Mouse (Mus musculus): ENCODE measurements around the gene Daxx. TPM values are rescaled to one million over a fixed set of nuclear protein-coding genes. Genes with fewer than 3 reads are reported as not detected.
"Not testable (repeated sequence)": the region's sequence is repeated elsewhere in the genome, so short reads cannot be mapped to it uniquely, and the experiment has no call there.

Daxx gene
- polyA plus RNA-seq (2014; fragmentation: Nextera tagmentation; extraction: Ambion mirVana) = 39.2 and 44.6 TPM in 2 replicates

DNA sequence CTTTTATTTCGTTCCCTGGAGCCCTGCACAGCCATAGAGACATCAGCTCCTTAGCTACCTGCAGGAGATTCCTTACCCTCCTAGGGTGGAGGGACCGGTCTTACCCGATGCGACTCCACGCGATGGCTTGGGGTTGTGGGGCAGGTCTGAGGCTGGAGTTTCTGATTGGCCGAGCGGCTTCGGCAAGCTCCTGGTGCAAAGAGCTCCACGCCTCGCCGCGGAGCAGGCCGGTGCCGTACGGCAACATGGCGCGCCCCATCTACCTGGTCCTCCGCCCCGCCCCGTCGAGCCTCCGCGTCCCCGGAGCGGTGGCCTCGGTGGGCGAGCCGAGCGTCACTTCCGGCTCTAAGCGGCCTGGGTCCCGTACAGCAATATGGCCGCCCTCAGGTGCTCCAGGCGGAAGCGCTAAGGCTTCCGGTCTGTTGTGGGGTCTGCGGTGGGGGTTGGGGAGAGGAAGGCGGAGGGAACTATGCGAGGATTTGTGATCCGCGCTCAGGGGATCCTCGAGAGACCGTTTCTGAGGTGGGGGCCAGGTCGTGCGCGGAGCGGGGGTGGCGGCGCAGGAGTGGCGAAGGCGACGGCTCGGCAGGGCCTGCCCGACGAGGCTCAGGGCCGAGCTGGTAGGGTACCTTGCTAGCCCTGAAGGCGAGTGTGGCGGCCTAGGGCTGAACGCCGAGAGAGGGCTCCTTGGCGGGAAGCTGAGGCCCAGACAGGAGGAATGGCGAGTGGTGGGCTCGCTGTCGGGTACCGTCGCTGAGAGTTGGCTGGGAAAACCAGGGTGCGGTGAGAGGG lies at the start of gene Daxx:
Gene Daxx, plus strand, starts transcription at position 338 of the 792 bp plus-strand sequence.
- Histone ChIP-seq H3K4me3 (ENCODE audit: low read depth, low read length) (peak within 1 kb of the TSS; percentile 95), H3K9me3 (ENCODE audit: control insufficient read depth, low read depth, low read length) (no peaks in the 10 kb centered on the region), H3K27ac (ENCODE audit: low read length) (peak within 1 kb of the TSS; percentile 88), H3K36me3 (ENCODE audit: control insufficient read depth, insufficient read depth, low read length) (peaks cover 32% of the 10 kb centered on the region), H3K4me2 (replicated peaks; ENCODE audit: low read depth, low read length) (peak within 1 kb of the TSS; percentile 71), H3K4me1 (ENCODE audit: control insufficient read depth, insufficient read depth, low read length) (peaks cover 8% of the 10 kb centered on the region), H3K9ac (replicated peaks; ENCODE audit: low read depth, low read length) (peak within 1 kb of the TSS; percentile 89), H3K27me3 (ENCODE audit: control insufficient read depth, insufficient read depth, low read length) (no peaks in the 10 kb centered on the region)
- peak; percentile 97 for ATAC-seq (ENCODE audit: insufficient number of reproducible peaks, insufficient read depth, low FRiP score, low read depth)
- WGBS = under 1% methylated on average over 68 of the region's 68 CpGs

DNA sequence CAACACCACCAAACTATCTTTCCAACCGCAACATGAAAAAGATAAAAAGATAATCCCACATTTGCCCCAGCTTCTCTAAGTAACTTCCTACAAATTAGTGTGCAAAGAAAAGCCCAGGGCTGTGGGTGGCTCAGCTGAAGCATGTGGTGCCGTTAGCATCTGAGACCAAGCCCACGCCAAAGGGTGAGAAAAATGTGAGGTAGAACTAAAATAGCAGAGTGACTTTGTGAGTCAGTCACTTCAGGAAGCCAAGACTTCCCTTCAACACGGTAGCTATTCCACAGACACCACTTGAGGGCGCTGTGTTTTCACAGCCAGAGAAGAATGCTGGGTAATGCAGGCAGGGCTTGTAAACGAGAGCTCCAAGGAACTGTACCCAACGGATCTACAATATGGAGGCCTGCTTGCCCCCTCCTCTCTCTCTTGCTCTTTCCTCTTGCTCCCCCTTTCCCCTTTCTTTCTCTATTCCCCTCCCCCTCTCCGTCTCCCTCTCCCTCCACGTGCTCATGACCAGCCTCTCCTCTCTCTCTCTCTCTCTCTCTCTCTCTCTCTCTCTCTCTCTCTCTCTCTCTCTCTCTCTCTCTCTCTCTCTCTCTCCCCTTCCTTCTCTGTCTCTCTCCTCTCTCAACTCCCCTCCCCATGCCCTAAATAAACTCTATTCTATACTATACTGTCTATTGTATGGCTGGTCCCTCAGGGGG lies 43.7 kb upstream of the Daxx start:
- H3K4me2 ChIP-seq (replicated peaks; ENCODE audit: low read depth, low read length) = no peak overlapping the region
- H3K4me1 ChIP-seq (ENCODE audit: control insufficient read depth, insufficient read depth, low read length) = no peaks in the 10 kb centered on the region
- no peaks in the 10 kb centered on the region for H3K36me3 ChIP-seq (ENCODE audit: control insufficient read depth, insufficient read depth, low read length)
- H3K27ac ChIP-seq (ENCODE audit: low read length) = no peak overlapping the region
- H3K9me3 ChIP-seq (ENCODE audit: control insufficient read depth, low read depth, low read length) = no peaks in the 10 kb centered on the region
- no peak for ATAC-seq (ENCODE audit: insufficient number of reproducible peaks, insufficient read depth, low FRiP score, low read depth)
- no peak overlapping the region for H3K4me3 ChIP-seq (ENCODE audit: low read depth, low read length)
- 35% methylated on average over 9 of the region's 9 CpGs for WGBS
- H3K9ac ChIP-seq (replicated peaks; ENCODE audit: low read depth, low read length) = no peak overlapping the region
- H3K27me3 ChIP-seq (ENCODE audit: control insufficient read depth, insufficient read depth, low read length) = no peaks in the 10 kb centered on the region

GRCm38 (mm10) chr17:33873537-33873936 lies 35.7 kb upstream of the Daxx start, which contains the start of gene Gm7029:
Gm7029 (plus strand) TSS chr17:33873837.
- not testable (repeated sequence) for ATAC-seq (ENCODE audit: insufficient number of reproducible peaks, insufficient read depth, low FRiP score, low read depth); H3K27ac ChIP-seq (ENCODE audit: low read length); H3K27me3 ChIP-seq (ENCODE audit: control insufficient read depth, insufficient read depth, low read length); H3K9ac ChIP-seq (replicated peaks; ENCODE audit: low read depth, low read length); H3K9me3 ChIP-seq (ENCODE audit: control insufficient read depth, low read depth, low read length); H3K4me2 ChIP-seq (replicated peaks; ENCODE audit: low read depth, low read length); H3K4me3 ChIP-seq (ENCODE audit: low read depth, low read length); H3K36me3 ChIP-seq (ENCODE audit: control insufficient read depth, insufficient read depth, low read length); H3K4me1 ChIP-seq (ENCODE audit: control insufficient read depth, insufficient read depth, low read length)
- WGBS = 87% methylated on average over 4 of the region's 12 CpGs

DNA sequence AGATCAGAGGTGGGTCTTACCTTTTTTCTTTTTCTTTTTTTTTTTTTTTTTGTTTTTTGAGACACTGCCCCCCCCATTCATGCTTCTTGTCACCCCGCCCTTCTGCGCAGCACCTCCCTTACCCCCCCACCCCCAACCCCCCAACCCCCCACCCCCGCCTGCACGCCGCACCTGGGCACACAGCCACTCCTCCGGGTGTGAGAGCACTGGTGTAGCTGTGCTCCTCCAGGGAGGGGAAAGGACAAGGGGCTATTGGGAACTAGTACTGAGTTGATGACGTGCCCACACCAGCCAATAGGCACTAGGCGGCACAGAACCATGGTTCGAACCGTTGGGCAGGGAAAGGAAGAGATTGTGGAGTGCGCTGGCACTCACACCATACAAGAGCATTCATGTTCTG lies 34.8 kb upstream of the Daxx start:
- no peak for ATAC-seq (ENCODE audit: insufficient number of reproducible peaks, insufficient read depth, low FRiP score, low read depth)
- 89% methylated on average over 11 of the region's 11 CpGs for WGBS
- H3K4me3 ChIP-seq (ENCODE audit: low read depth, low read length) = no peak overlapping the region
- no peak overlapping the region for H3K27ac ChIP-seq (ENCODE audit: low read length)
- no peaks in the 10 kb centered on the region for H3K27me3 ChIP-seq (ENCODE audit: control insufficient read depth, insufficient read depth, low read length)
- no peaks in the 10 kb centered on the region for H3K9me3 ChIP-seq (ENCODE audit: control insufficient read depth, low read depth, low read length)
- H3K36me3 ChIP-seq (ENCODE audit: control insufficient read depth, insufficient read depth, low read length) = peaks cover 8% of the 10 kb centered on the region; the same call in 1 of the 2 replicates
- H3K4me1 ChIP-seq (ENCODE audit: control insufficient read depth, insufficient read depth, low read length) = no peaks in the 10 kb centered on the region
- no peak overlapping the region for H3K4me2 ChIP-seq (replicated peaks; ENCODE audit: low read depth, low read length)
- no peak overlapping the region for H3K9ac ChIP-seq (replicated peaks; ENCODE audit: low read depth, low read length)

GRCm38 (mm10) chr17:33875797-33876196 lies 33.4 kb upstream of the Daxx start:
- peaks cover 12% of the 10 kb centered on the region; the same call in 1 of the 2 replicates for H3K36me3 ChIP-seq (ENCODE audit: control insufficient read depth, insufficient read depth, low read length)
- not testable (repeated sequence) for H3K27me3 ChIP-seq (ENCODE audit: control insufficient read depth, insufficient read depth, low read length); ATAC-seq (ENCODE audit: insufficient number of reproducible peaks, insufficient read depth, low FRiP score, low read depth); H3K4me3 ChIP-seq (ENCODE audit: low read depth, low read length); H3K27ac ChIP-seq (ENCODE audit: low read length); H3K9ac ChIP-seq (replicated peaks; ENCODE audit: low read depth, low read length); H3K9me3 ChIP-seq (ENCODE audit: control insufficient read depth, low read depth, low read length); H3K4me1 ChIP-seq (ENCODE audit: control insufficient read depth, insufficient read depth, low read length); H3K4me2 ChIP-seq (replicated peaks; ENCODE audit: low read depth, low read length)
- WGBS = 79% methylated on average over 5 of the region's 5 CpGs

DNA sequence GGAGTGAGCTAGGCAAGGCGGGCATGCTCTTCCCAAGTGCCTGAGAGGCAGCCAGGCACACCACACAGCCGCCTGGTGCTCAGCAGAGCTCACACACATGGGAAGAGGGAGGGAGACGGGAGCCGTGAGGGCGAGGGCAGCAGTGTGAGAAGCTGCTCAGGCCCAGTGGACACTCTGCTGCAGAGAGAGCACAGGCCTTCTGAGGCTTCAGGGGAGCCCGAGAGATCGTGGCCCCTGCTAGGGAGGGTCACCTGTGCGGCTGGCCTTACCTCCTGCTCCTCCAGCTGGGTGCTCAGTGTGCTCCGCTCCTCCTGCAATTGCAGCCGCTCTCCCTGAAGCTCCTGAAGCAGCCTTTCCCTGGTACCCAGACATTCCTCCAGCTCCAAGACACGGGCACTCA lies 24.9 kb upstream of the Daxx start:
- not testable (repeated sequence) for ATAC-seq (ENCODE audit: insufficient number of reproducible peaks, insufficient read depth, low FRiP score, low read depth); H3K4me2 ChIP-seq (replicated peaks; ENCODE audit: low read depth, low read length); H3K4me3 ChIP-seq (ENCODE audit: low read depth, low read length); H3K27ac ChIP-seq (ENCODE audit: low read length); H3K27me3 ChIP-seq (ENCODE audit: control insufficient read depth, insufficient read depth, low read length); H3K9ac ChIP-seq (replicated peaks; ENCODE audit: low read depth, low read length); H3K9me3 ChIP-seq (ENCODE audit: control insufficient read depth, low read depth, low read length); H3K4me1 ChIP-seq (ENCODE audit: control insufficient read depth, insufficient read depth, low read length)
- peaks cover 23% of the 10 kb centered on the region for H3K36me3 ChIP-seq (ENCODE audit: control insufficient read depth, insufficient read depth, low read length)
- 96% methylated on average over 8 of the region's 11 CpGs for WGBS

- peaks cover 11% of the 10 kb centered on the region for H3K36me3 ChIP-seq (ENCODE audit: control insufficient read depth, insufficient read depth, low read length)
- WGBS = 40% methylated on average over 2 of the region's 2 CpGs
- not testable (repeated sequence) for H3K4me3 ChIP-seq (ENCODE audit: low read depth, low read length); H3K27ac ChIP-seq (ENCODE audit: low read length); ATAC-seq (ENCODE audit: insufficient number of reproducible peaks, insufficient read depth, low FRiP score, low read depth); H3K9ac ChIP-seq (replicated peaks; ENCODE audit: low read depth, low read length); H3K4me1 ChIP-seq (ENCODE audit: control insufficient read depth, insufficient read depth, low read length); H3K9me3 ChIP-seq (ENCODE audit: control insufficient read depth, low read depth, low read length); H3K27me3 ChIP-seq (ENCODE audit: control insufficient read depth, insufficient read depth, low read length); H3K4me2 ChIP-seq (replicated peaks; ENCODE audit: low read depth, low read length)
Measured at GRCm38 (mm10) chr17:33887802-33888201, 21.4 kb upstream of the Daxx start.

DNA sequence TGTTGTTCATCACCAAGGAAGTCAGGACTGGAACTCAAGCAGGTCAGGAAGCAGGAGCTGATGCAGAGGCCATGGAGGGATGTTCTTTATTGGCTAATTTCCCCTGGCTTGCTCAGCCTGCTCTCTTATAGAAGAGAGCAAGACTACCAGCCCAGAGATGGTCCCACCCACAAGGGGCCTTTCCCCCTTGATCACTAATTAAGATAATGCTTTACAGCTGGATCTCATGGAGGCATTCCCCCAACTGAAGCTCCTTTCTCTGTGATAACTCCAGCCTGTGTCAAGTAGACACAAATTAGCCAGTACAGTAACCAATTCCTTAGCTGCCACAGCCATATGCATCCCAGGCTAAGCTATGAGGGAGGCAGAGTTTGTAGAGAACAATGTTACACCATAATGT lies 21.0 kb upstream of the Daxx start:
- H3K4me3 ChIP-seq (ENCODE audit: low read depth, low read length); H3K9me3 ChIP-seq (ENCODE audit: control insufficient read depth, low read depth, low read length); ATAC-seq (ENCODE audit: insufficient number of reproducible peaks, insufficient read depth, low FRiP score, low read depth); H3K9ac ChIP-seq (replicated peaks; ENCODE audit: low read depth, low read length); H3K27ac ChIP-seq (ENCODE audit: low read length); H3K4me1 ChIP-seq (ENCODE audit: control insufficient read depth, insufficient read depth, low read length); H3K27me3 ChIP-seq (ENCODE audit: control insufficient read depth, insufficient read depth, low read length): not testable (repeated sequence)
- Histone ChIP-seq H3K36me3 (ENCODE audit: control insufficient read depth, insufficient read depth, low read length) (peaks cover 11% of the 10 kb centered on the region), H3K4me2 (replicated peaks; ENCODE audit: low read depth, low read length) (peak overlapping the region; percentile 50; the same call in 1 of the 2 replicates)

Measured in stomach, embryonic 14.5 days (tissue).